Mouse (Mus musculus) hindbrain, embryonic 16.5 days (tissue): ENCODE measurements around the gene BC035044. TPM values are rescaled to one million over a fixed set of nuclear protein-coding genes. Genes with fewer than 3 reads are reported as not detected.

Experiments used
- ATAC-seq: fragments of 200-750 bp; cut with Nextera tagmentation; 2 replicates; pipeline ENCODE4 v1.8.0; 2017; ENCODE audit warnings: moderate TSS enrichment, moderate library complexity
- H3K27ac ChIP-seq: fragments of 300-500 bp; sonication (generic); 2 replicates; pipeline ENCODE4 v1.5.1; 2014; ENCODE audit warnings: low read depth, mild to moderate bottlenecking, control low read depth, low read length, moderate library complexity
- H3K27me3 ChIP-seq: fragments of 300-500 bp; sonication (generic); replicated peaks from 2 replicates; pipeline ENCODE4 v1.6.1; 2014; ENCODE audit warnings: low read length; ENCODE audit not compliant: control insufficient read depth, insufficient read depth
- H3K36me3 ChIP-seq: fragments of 300-500 bp; sonication (generic); 2 replicates; pipeline ENCODE4 v1.6.1; 2014; ENCODE audit warnings: mild to moderate bottlenecking, low read length, moderate library complexity, mixed read lengths; ENCODE audit not compliant: control insufficient read depth, insufficient read depth
- H3K4me1 ChIP-seq: fragments of 300-500 bp; sonication (generic); 2 replicates; pipeline ENCODE4 v1.6.1; 2014; ENCODE audit warnings: low read depth, low read length; ENCODE audit not compliant: control insufficient read depth, insufficient read depth
- H3K4me2 ChIP-seq: fragments of 300-500 bp; sonication (generic); 2 replicates; pipeline ENCODE4 v1.6.1; 2014; ENCODE audit warnings: mild to moderate bottlenecking, low read length, control low read depth, moderate library complexity
- H3K4me3 ChIP-seq: fragments of 300-500 bp; sonication (generic); 2 replicates; pipeline ENCODE4 v1.5.1; 2014; ENCODE audit warnings: mild to moderate bottlenecking, low read length, control low read depth, moderate library complexity
- H3K9ac ChIP-seq: fragments of 300-500 bp; sonication (generic); 2 replicates; pipeline ENCODE4 v1.6.1; 2014; ENCODE audit warnings: low read depth, mild to moderate bottlenecking, control low read depth, low read length, moderate library complexity
- H3K9me3 ChIP-seq: fragments of 300-500 bp; sonication (generic); 2 replicates; pipeline ENCODE4 v1.6.1; 2014; ENCODE audit warnings: mild to moderate bottlenecking, low read length, moderate library complexity; ENCODE audit not compliant: control insufficient read depth
- WGBS: fragments of 180-500 bp; shearing (Covaris S2); extraction: QIAGEN DNeasy Blood & Tissue Kit; methylation state at CpG from one replicate; pipeline ENCODE4 v1.1.7; 2014; 5-methylcytosine and 5-hydroxymethylcytosine counted together
- polyA plus RNA-seq: library from polyadenylated mRNA; unstranded; fragments of >200 nt; fragmentation: Nextera tagmentation; extraction: Ambion mirVana; gene quantifications from 2 replicates; pipeline ENCODE4 v1.2.1, GENCODE M21; 2015

BC035044 gene
- polyA plus RNA-seq, 1 experiment from 2014 or later, result 0.49 TPM

DNA sequence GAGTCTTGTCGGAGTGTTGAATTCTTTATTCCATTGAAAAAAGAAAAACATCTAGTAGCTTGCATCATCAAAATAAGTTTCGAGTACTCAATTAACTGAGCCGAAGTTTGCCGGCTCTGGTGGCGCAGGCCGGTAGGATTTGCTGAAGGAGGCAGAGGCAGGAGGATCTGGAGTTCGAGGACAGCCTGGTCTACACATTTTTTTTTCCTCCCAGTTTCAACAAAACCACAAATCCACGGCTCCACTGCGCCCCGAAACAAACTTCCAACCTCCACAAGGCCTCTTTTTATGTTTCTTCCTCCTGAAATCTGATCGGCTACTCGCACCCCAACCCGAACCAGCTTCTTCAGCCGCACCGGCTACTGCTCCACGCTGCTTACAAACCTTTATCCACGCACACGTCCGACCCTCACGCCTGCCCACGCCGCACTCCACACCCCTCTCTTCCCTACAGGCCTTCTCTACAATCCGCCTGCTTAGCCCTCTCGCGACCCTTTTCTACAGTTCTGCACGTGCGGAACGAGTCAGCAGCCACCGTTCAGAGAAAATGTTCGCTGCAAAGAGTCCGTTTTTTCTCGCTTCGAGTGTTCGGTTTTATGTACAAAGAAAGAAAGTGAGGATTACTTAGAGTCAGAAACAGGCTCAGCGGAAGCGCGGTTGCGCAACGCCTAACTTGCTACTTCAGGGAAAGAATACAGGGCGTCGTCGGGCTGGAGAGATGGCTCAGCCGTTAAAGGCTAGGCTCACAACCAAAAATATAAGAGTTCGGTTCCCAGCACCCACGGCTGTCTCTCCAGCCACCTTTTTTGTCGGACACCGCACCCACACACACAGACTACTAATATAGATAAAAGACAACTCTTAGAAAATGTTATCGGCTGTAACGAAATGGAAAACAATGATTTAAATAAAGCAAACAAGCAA is 52.3 kb downstream of the BC035044 start:
- Histone ChIP-seq H3K36me3 (no peaks in the 10 kb centered on the region), H3K9ac (peak overlapping the region; percentile 74), H3K27ac (peak overlapping the region; percentile 87), H3K4me1 (peaks cover 8% of the 10 kb centered on the region; the same call in 1 of the 2 replicates), H3K4me2 (peak overlapping the region; percentile 85), H3K9me3 (no peaks in the 10 kb centered on the region), H3K4me3 (peak overlapping the region; percentile 62), H3K27me3 (no peaks in the 10 kb centered on the region)
- WGBS, result under 1% methylated on average over 49 of the region's 49 CpGs
- ATAC-seq, result peak; percentile 70

DNA sequence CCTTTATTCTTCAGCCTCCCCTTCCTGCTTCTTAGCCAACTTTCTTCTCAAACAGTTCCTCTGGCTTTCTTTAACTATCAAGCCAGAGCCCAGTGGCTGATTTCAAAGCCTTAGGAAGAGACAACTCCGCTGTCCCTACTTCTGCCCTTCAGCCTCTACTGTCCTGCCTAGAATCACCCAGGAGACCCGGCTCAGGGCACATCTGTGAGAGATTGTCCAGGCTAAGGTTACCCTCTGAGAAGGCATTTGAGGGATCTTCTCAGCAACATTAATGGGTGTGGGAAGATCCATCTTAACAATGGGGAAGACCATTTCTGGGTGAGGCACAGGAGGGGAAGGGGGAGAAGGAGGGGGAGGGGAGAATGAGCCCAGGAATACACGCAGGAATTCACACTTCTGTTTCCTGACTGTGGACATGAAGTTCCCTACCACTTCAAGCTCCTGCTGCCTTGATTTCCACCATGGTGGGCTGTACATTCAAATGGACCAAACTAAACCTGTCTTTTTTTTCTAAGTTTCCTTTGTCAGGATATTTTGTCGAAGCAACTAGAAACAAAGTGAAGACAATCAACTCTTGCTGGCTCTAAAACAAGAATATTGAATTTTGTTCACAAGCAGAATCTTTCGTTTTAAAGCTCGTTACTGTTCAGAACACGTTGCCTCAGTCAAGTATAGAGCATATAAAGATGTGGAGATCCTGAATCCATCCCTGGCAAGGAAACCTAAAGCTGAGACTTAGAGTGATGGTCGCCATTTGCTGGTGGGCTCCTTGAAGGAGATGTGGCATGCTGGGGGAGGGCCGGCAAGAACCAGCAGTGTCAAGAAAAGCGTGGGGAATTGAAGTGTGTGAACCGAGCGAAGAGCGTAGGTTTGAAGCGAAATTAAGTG is 53.2 kb downstream of the BC035044 start:
- H3K9me3 ChIP-seq, result no peaks in the 10 kb centered on the region
- H3K9ac ChIP-seq, result peak overlapping the region; percentile 67
- no peaks in the 10 kb centered on the region for H3K27me3 ChIP-seq
- H3K36me3 ChIP-seq, result no peaks in the 10 kb centered on the region
- peak overlapping the region; percentile 62 for H3K4me3 ChIP-seq
- ATAC-seq, result peak; percentile 44
- H3K4me1 ChIP-seq, result peaks cover 8% of the 10 kb centered on the region; the same call in 1 of the 2 replicates
- H3K4me2 ChIP-seq, result peak overlapping the region; percentile 65
- 2% methylated on average over 14 of the region's 14 CpGs for WGBS
- peak overlapping the region; percentile 85 for H3K27ac ChIP-seq

DNA sequence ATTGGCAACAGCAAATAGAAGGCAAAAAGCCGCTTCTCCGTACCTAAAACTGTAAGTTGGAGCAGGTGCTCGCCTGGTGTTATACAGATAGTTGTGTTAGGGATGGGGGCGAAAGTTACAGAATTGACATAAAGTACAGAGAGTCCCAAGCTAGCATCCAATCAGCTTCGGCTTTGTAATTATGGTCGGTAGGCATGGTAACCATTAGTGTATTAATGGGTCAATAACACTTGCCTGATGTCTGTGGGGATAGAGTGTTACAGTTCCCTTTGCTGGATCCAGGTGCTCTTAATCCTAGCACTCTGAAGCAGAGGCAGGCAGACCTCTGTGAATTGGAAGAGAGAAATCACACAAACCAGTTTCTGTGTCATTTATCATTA is 54.0 kb downstream of the BC035044 start:
- Histone ChIP-seq H3K9me3 (no peaks in the 10 kb centered on the region), H3K27me3 (no peaks in the 10 kb centered on the region), H3K27ac (peak overlapping the region; percentile 85), H3K4me2 (peak overlapping the region; percentile 65), H3K4me1 (peaks cover 8% of the 10 kb centered on the region; the same call in 1 of the 2 replicates), H3K9ac (peak overlapping the region; percentile 67), H3K4me3 (peak overlapping the region; percentile 62), H3K36me3 (no peaks in the 10 kb centered on the region)
- WGBS, result 76% methylated on average over 6 of the region's 6 CpGs
- ATAC-seq, result no peak

DNA sequence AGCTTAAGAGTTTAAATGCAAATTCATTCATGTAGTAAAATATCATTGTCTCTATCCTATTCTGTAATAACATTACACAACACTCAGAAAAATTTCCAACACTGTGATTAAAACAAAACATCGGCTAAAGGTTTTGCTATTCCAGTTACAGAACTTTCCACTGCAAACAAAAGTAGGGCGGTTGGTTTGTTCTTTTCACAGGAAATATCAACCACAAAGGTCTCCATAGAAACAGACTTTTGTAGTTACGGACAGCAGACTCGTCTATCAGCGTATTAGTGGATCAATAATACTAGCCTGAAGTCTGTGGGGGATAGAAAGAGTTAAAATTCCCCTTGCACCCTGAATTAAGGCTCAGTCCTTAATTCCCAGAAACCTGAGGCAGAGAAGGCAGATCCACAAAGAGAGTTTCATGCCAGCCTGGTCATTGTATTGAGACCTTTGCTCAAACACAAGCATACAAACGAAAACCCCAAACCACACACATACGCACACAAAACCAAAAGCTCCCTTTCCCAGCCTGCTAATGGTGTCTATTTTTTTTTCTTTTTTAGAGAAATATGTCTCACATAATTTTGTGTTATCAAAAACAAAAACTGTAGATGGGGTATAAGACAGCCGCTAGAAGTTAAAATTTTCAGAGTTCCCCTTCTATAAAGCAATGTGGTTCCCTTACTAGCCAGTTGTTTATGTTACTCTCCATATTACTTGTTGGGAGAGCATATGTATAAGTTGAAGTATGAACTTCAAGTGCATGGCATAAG is 54.6 kb downstream of the BC035044 start:
- no peak overlapping the region for H3K4me3 ChIP-seq
- H3K4me1 ChIP-seq, result 0 out of 2 replicates have a peak, but pooled peaks cover 4% of the 10 kb centered on the region
- H3K27ac ChIP-seq, result no peak overlapping the region
- H3K9ac ChIP-seq, result no peak overlapping the region
- no peak overlapping the region for H3K4me2 ChIP-seq
- no peaks in the 10 kb centered on the region for H3K27me3 ChIP-seq
- no peak for ATAC-seq
- no peaks in the 10 kb centered on the region for H3K36me3 ChIP-seq
- no peaks in the 10 kb centered on the region for H3K9me3 ChIP-seq
- whole genome bisulfite sequencing, result 77% methylated on average over 8 of the region's 8 CpGs

DNA sequence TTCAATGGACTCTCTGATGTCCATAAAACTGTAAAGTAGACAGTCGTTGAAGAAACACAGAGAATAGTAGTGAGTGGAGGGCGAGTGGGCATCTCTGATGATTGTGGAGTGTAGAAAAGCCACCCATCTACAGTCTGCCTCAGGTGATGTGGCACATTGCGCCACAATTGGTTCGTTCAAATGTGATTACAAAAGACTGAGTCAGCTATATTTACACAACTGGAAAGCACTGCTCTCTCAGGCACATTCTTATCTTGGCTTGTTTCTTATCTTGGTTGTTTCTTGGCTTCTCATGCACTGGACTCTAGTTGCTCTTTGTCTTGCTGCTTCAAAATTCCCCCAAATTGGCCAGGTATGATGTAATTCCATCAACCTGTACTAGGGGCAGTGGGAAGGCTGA is 55.4 kb downstream of the BC035044 start:
- Histone ChIP-seq H3K27ac (no peak overlapping the region), H3K9me3 (no peaks in the 10 kb centered on the region), H3K36me3 (no peaks in the 10 kb centered on the region), H3K4me2 (no peak overlapping the region), H3K9ac (no peak overlapping the region), H3K27me3 (no peaks in the 10 kb centered on the region), H3K4me1 (0 out of 2 replicates have a peak, but pooled peaks cover 4% of the 10 kb centered on the region), H3K4me3 (no peak overlapping the region)
- no peak for ATAC-seq
- WGBS, result 91% methylated on average over 4 of the region's 4 CpGs

DNA sequence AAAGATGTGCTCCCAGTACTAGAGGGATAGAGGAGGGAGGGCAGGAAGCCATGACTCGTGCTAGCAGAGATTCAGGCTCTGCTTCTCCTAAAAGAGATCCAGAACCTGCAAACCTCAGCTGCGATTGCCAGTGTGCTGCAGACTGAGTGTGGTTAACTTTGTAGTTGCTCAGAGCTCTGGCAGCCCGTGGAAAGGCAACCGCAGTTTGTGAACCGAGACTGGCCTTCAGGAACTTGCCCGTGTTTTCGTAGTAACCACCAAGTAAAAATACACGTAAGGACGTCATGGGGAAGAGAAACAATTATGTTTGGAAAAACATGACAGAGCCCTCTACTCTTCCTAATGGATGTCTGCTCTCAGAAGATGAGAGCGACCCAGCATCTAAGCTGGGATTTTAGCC is 57.9 kb downstream of the BC035044 start:
- H3K4me3 ChIP-seq, result no peak overlapping the region
- 89% methylated on average over 10 of the region's 10 CpGs for WGBS
- no peaks in the 10 kb centered on the region for H3K27me3 ChIP-seq
- H3K4me1 ChIP-seq, result 0 out of 2 replicates have a peak, but pooled peaks cover 2% of the 10 kb centered on the region
- no peak for ATAC-seq
- H3K9me3 ChIP-seq, result no peaks in the 10 kb centered on the region
- H3K4me2 ChIP-seq, result no peak overlapping the region
- no peak overlapping the region for H3K27ac ChIP-seq
- H3K36me3 ChIP-seq, result no peaks in the 10 kb centered on the region
- no peak overlapping the region for H3K9ac ChIP-seq

DNA sequence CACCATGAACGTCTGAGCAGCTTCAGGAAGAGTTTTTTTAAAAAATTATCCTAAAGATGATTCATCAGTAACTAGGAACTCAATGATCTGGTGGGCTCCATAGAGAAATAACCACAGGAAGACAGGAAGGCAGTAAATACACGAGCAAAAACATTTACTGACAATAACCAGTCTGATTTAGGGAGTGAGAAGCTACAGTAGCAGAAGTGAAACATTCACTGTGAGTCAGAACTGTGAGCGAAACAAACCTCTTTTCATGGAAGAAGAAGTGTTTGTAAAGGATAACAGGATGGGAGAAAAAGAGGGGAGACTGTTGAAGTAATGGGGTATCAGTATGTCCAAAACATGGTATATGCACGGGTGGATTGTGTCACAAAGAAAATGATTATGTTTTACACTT is 61.1 kb downstream of the BC035044 start:
- WGBS, result 70% methylated on average over 4 of the region's 4 CpGs
- ATAC-seq, result no peak
- H3K9me3 ChIP-seq, result no peaks in the 10 kb centered on the region
- H3K27ac ChIP-seq, result no peak overlapping the region
- H3K4me2 ChIP-seq, result no peak overlapping the region
- H3K36me3 ChIP-seq, result no peaks in the 10 kb centered on the region
- H3K9ac ChIP-seq, result no peak overlapping the region
- no peaks in the 10 kb centered on the region for H3K4me1 ChIP-seq
- no peak overlapping the region for H3K4me3 ChIP-seq
- H3K27me3 ChIP-seq, result no peaks in the 10 kb centered on the region

DNA sequence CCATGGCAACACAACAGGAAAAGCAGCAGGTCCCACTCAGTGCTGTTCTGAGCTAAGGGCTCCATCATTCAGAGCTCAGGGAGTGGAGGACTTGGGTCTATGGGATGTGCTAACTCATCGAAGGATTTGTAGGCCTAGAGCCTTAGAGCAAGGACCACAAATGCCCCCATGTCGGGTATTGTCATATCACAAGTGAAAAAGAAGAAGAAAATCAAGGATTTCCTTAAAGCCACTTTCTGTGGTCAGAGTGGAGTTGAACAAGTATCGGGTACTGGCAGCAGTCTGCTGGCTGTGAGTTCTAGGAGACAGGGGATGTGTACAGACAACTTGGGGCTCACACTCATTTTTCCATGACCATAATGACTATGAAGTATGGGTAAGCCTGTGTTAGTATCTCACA is 64.1 kb downstream of the BC035044 start:
- WGBS, result 77% methylated on average over 3 of the region's 3 CpGs
- H3K4me1 ChIP-seq, result no peaks in the 10 kb centered on the region
- no peak overlapping the region for H3K27ac ChIP-seq
- H3K36me3 ChIP-seq, result no peaks in the 10 kb centered on the region
- no peak overlapping the region for H3K4me2 ChIP-seq
- H3K9me3 ChIP-seq, result no peaks in the 10 kb centered on the region
- no peak overlapping the region for H3K9ac ChIP-seq
- H3K4me3 ChIP-seq, result no peak overlapping the region
- ATAC-seq, result no peak
- H3K27me3 ChIP-seq, result no peaks in the 10 kb centered on the region
